Mouse (Mus musculus) forebrain, embryonic 12.5 days (tissue): Measurements from ENCODE around the gene Tada3. TPM values are rescaled to one million over a fixed set of nuclear protein-coding genes. Genes with fewer than 3 reads are reported as not detected.

Experiments
- ATAC-seq: fragments of 200-750 bp; cut with Nextera tagmentation; 2 replicates; pipeline ENCODE4 v1.8.0; 2017; ENCODE audit warnings: moderate TSS enrichment; ENCODE audit not compliant: low FRiP score
- H3K27ac ChIP-seq: fragments of 300-500 bp; sonication (generic); 2 replicates; pipeline ENCODE4 v1.5.1; 2016; ENCODE audit warnings: mild to moderate bottlenecking
- H3K27me3 ChIP-seq: fragments of 300-500 bp; sonication (generic); 2 replicates; pipeline ENCODE4 v1.6.1; 2016; ENCODE audit warnings: mild to moderate bottlenecking
- H3K36me3 ChIP-seq: fragments of 300-500 bp; sonication (generic); replicated peaks from 2 replicates; pipeline ENCODE4 v1.6.1; 2016; ENCODE audit warnings: mild to moderate bottlenecking
- H3K4me1 ChIP-seq: fragments of 300-500 bp; sonication (generic); 2 replicates; pipeline ENCODE4 v1.6.1; 2016
- H3K4me2 ChIP-seq: fragments of 300-500 bp; sonication (generic); 2 replicates; pipeline ENCODE4 v1.6.1; 2016; ENCODE audit warnings: mild to moderate bottlenecking, moderate library complexity
- H3K4me3 ChIP-seq: fragments of 300-500 bp; sonication (generic); replicated peaks from 2 replicates; pipeline ENCODE4 v1.5.1; 2016; ENCODE audit warnings: mild to moderate bottlenecking
- H3K9ac ChIP-seq: fragments of 300-500 bp; sonication (generic); 2 replicates; pipeline ENCODE4 v1.6.1; 2016; ENCODE audit warnings: mild to moderate bottlenecking
- H3K9me3 ChIP-seq: fragments of 300-500 bp; sonication (generic); 2 replicates; pipeline ENCODE4 v1.6.1; 2016
- WGBS: fragments of 180-500 bp; shearing (Covaris S2); methylation state at CpG from one replicate; pipeline ENCODE4 v1.1.7; 2016; 5-methylcytosine and 5-hydroxymethylcytosine counted together
- polyA plus RNA-seq: library from polyadenylated mRNA; unstranded; fragments of >200 nt; fragmentation: Nextera tagmentation; extraction: Ambion mirVana; gene quantifications from 2 replicates; pipeline ENCODE4 v1.2.1, GENCODE M21; 2016

Tada3 gene
- polyA plus RNA-seq, 1 experiment from 2014 or later = 67.6 TPM

DNA sequence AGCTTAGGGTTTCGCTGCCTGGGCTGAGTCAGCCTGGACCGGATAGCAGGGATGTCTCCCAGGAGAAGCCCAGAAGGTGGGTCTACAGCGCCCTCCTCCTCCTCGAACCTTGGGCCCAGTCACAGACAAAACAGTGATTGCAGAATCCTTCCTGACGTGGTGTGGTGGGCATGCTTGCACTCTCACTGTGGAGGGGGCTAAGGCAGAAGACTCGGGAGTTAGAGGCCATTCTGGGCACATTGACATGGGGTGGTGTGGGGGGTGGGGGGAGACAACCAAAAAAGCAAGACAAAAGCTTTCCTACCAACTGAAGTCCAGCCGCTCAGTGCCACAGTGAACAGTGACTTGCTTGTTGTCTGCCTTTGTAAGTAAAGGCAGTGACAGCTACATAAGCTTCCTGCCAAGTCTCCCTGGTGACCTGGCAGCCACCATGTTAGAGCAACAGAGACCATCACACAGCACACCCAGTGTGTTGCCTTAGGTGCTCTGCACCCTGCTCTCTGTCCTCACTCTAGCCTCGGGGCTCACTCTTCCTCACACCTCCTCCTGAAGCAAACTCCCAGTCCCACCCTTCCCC lies 6.8 kb upstream of the Tada3 start:
- H3K4me2 ChIP-seq = no peak overlapping the region
- peaks cover under 1% of the 10 kb centered on the region for H3K4me1 ChIP-seq
- ATAC-seq = no peak
- no peaks in the 10 kb centered on the region for H3K27me3 ChIP-seq
- H3K9me3 ChIP-seq = no peaks in the 10 kb centered on the region
- no peak overlapping the region for H3K4me3 ChIP-seq
- H3K9ac ChIP-seq = no peak overlapping the region
- 86% methylated on average over 8 of the region's 8 CpGs for WGBS
- peaks cover 88% of the 10 kb centered on the region for H3K36me3 ChIP-seq
- H3K27ac ChIP-seq = no peak overlapping the region

DNA sequence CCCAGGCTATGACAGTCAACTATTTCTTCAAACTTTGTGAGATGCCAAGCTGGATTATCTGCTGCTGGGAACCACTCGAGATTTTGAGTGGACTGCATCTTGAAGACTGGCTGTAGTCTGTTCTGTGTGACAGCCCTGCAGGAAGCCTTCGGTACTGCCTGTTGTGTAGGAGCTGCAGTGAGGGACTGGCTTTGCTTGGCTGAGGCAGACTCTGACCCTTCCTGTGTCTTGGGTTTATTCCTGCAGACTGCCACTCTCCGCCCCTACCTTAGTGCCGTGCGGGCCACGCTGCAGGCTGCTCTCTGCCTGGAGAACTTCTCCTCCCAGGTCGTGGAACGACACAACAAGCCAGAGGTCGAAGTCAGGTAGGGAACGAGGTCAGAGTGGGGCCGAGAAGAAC lies 2.8 kb upstream of the Tada3 start:
- ATAC-seq = no peak
- WGBS = 95% methylated on average over 11 of the region's 11 CpGs
- peaks cover 56% of the 10 kb centered on the region for H3K36me3 ChIP-seq

DNA sequence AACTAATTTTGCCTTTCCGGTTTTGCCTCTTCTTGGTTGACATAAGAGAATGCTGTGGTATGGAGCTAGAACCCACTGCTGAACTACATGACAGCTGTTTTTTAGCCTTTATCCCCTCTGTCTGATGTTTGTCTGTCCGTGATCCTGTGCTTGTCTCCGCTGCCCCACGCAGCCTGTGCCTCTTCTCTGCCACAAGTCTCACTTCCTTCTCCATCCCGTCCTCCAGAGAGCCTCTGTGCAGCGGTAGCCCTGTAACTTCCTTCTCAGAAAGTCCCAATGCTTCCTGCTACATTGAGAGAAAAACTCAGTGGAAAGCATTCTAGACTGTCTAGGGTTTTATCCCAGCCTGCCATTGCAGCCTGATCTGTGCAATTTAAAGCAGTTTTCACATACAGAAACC lies 1.6 kb upstream of the Tada3 start:
- WGBS = 90% methylated on average over 6 of the region's 6 CpGs
- peak overlapping the region; percentile 88 for H3K4me2 ChIP-seq
- no peaks in the 10 kb centered on the region for H3K9me3 ChIP-seq
- H3K27me3 ChIP-seq = no peaks in the 10 kb centered on the region
- H3K36me3 ChIP-seq = peaks cover 56% of the 10 kb centered on the region
- H3K9ac ChIP-seq = no peak overlapping the region
- peaks cover 19% of the 10 kb centered on the region for H3K4me1 ChIP-seq
- ATAC-seq = no peak
- peak overlapping the region; percentile 78 for H3K4me3 ChIP-seq
- no peak overlapping the region for H3K27ac ChIP-seq

More for the DNA sequence above, 2.8 kb upstream of the Tada3 start:
- Histone ChIP-seq H3K4me1 (peaks cover 19% of the 10 kb centered on the region), H3K4me2 (no peak overlapping the region), H3K9ac (no peak overlapping the region), H3K27me3 (no peaks in the 10 kb centered on the region), H3K4me3 (no peak overlapping the region), H3K9me3 (no peaks in the 10 kb centered on the region), H3K27ac (no peak overlapping the region)

DNA sequence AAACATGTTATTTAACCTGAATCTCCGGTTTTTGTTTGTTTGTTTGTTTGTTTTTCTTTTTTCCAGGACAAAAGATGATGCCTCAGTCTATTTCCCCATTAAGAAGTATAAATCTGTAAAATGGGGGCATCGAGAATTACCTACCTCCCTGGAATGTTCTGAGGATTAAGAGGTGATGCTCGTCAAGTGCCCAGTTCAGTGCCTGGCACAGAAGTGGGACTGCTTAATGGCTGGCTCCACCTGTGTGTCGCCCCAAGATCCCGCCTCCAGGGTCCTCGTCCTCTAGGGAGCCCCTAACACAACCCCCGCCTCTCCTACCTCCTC lies 549 bp downstream of the Tada3 start:
- no peak for ATAC-seq
- Histone ChIP-seq H3K4me3 (peak overlapping the region; percentile 78), H3K9ac (peak overlapping the region; percentile 91), H3K27ac (peak overlapping the region; percentile 94), H3K9me3 (no peaks in the 10 kb centered on the region), H3K4me1 (peaks cover 19% of the 10 kb centered on the region), H3K4me2 (peak overlapping the region; percentile 88), H3K27me3 (no peaks in the 10 kb centered on the region), H3K36me3 (peaks cover 54% of the 10 kb centered on the region)
- 9% methylated on average over 7 of the region's 7 CpGs for WGBS

DNA sequence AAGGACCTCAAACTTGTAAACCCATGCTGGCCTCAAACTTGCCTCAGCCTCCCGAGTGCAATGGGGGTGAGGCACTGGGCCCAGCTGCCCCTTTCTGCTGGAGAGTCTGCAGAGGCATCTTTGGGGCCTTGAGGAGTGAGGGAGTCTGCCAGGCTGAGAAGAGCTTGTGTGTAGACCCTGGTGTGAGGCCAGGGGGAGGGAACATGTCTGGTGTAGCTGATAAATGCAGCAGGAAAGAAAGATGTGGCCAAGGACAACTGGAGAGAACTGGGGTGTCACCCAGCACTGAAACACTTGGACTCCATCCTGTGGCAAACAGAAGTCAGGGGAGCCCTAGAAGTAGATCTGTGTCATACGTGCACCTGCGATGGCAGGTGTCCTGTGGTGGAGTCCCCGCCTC lies 4.2 kb downstream of the Tada3 start:
- H3K27me3 ChIP-seq = no peaks in the 10 kb centered on the region
- H3K9ac ChIP-seq = no peak overlapping the region
- no peak for ATAC-seq
- no peak overlapping the region for H3K4me3 ChIP-seq
- H3K9me3 ChIP-seq = no peaks in the 10 kb centered on the region
- no peak overlapping the region for H3K4me2 ChIP-seq
- 92% methylated on average over 4 of the region's 4 CpGs for WGBS
- no peak overlapping the region for H3K27ac ChIP-seq
- peaks cover 71% of the 10 kb centered on the region for H3K36me3 ChIP-seq
- H3K4me1 ChIP-seq = peaks cover 9% of the 10 kb centered on the region

DNA sequence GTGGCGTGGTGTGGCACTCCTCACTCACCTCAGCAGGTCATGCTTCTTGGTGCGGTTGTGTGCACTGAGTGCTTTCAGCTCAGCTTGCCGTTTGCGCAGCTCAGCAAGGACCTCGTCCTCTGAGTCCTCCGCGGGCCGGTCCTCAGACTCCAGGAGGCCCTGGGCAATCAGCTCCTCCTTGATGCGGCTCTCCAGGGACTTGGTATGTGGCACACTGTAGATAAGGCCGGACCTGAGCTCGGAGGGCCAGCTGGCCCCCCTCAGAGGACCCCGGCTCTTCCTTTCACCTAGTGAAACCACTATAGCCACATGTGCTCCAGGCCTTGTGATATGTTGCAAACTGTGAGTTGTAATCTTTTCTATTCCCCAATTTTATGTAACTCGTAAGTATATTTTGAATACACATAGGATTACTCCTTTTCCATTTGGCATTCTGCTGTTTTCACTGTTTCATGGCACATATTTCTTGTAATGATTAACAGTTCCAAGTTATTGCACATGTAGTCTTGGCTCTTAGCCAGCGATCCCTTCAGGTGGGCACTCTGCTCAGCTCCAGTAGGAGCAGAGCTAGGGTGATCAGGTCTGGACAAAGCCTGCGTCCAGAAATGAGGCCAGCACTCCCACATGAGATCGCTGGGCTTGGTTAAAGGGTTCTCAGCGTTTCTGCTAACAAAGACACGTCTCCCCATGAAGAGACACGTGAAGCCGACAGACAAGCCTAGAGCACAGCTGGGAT lies 7.3 kb downstream of the Tada3 start:
- Histone ChIP-seq H3K9me3 (no peaks in the 10 kb centered on the region), H3K4me3 (no peak overlapping the region), H3K27me3 (no peaks in the 10 kb centered on the region), H3K36me3 (peaks cover 84% of the 10 kb centered on the region), H3K4me2 (no peak overlapping the region), H3K27ac (no peak overlapping the region), H3K4me1 (no peaks in the 10 kb centered on the region), H3K9ac (no peak overlapping the region)
- no peak for ATAC-seq
- 95% methylated on average over 20 of the region's 20 CpGs for WGBS

DNA sequence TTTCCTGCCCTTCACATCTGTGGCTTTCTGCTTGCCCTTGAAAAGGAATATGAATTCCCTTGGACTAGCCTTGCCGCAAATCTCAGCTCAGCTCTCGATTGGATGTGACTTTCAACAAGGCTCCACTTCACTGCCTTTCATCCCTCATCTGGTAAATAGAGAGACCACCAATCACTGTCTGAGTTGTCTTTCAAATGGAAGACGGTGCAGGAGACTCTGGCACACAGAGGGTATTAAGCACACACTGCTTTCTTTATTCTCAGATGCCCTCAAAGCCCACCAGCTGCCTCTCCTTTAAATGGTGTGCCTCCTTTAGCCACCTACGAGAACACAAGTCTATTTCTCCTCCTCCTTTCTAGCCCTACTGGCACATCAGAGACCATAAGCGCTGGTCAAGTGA lies 9.1 kb downstream of the Tada3 start:
- peaks cover 70% of the 10 kb centered on the region for H3K36me3 ChIP-seq
- no peaks in the 10 kb centered on the region for H3K27me3 ChIP-seq
- H3K4me1 ChIP-seq = no peaks in the 10 kb centered on the region
- H3K9me3 ChIP-seq = no peaks in the 10 kb centered on the region
- 80% methylated on average over 5 of the region's 5 CpGs for WGBS
- H3K4me3 ChIP-seq = no peak overlapping the region
- H3K9ac ChIP-seq = no peak overlapping the region
- H3K4me2 ChIP-seq = no peak overlapping the region
- ATAC-seq = no peak
- no peak overlapping the region for H3K27ac ChIP-seq

DNA sequence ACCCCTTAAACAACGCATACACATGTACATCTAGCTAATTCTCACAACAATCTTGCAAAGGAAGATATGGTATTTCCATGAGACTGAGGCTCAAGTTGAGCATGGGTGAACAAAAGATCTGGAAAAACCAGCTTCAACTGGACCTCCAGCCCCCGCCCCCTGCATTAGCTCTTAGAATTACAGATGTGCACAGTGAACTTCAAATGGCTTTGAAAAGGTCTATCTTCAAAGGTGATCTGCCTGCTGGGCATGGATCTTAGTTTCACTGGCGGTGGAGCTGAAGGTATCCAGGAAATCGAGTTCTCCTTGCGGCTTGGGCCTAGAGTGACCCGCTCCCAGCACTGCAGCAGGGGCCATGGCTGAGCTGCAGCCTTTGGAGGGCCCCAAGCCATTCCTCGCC lies 9.6 kb downstream of the Tada3 start:
- peaks cover 66% of the 10 kb centered on the region for H3K36me3 ChIP-seq
- no peak for ATAC-seq

DNA sequence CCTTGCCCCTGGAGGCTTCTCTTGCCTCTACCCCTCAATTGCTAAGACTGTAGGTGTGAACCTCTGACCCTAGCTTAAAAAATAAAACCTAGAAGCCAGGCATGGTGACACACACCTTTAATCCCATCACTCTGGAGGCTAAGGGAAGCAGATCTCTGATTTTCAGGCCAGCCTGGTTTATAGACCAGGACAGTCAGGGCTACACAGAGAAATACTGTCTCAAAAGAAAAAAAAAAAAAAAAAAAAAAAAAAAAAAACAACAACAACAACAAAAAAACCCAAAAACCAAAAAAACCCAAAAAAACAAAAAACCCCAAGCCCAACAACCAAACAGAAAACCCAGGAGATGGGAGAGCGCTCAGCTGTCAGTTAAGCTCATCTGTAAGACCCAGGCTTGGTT lies 10.1 kb downstream of the Tada3 start:
- Histone ChIP-seq H3K4me3 (no peak overlapping the region), H3K27me3 (no peaks in the 10 kb centered on the region), H3K4me1 (no peaks in the 10 kb centered on the region), H3K9ac (no peak overlapping the region), H3K4me2 (no peak overlapping the region), H3K27ac (no peak overlapping the region), H3K9me3 (no peaks in the 10 kb centered on the region), H3K36me3 (peaks cover 60% of the 10 kb centered on the region)
- 100% methylated on average over 1 of the region's 1 CpGs for WGBS
- ATAC-seq = no peak

More for the DNA sequence above, 9.6 kb downstream of the Tada3 start:
- Histone ChIP-seq H3K4me3 (no peak overlapping the region), H3K27ac (no peak overlapping the region), H3K4me1 (no peaks in the 10 kb centered on the region), H3K27me3 (no peaks in the 10 kb centered on the region), H3K9ac (no peak overlapping the region), H3K9me3 (no peaks in the 10 kb centered on the region), H3K4me2 (no peak overlapping the region)
- 90% methylated on average over 7 of the region's 7 CpGs for WGBS

DNA sequence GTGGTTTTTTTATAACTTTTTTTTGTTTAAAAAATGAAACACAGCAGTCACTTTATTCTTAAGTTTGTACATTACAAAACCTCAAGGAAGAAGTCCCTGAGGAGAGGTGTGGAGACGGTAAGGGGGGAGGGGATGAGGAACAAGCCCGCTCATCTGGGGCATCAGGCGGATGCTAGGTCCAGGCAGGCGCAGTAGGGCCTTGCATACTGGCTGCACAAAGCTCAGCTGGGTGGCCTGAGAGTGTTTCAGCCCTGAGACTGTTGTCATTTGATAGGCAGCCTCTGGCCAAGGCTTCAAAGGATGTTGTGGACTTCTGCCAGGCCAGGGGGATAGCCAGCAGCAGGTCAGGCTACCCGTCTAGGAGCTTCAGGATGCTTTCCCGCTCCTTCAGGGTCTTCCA lies 11.0 kb downstream of the Tada3 start:
- no peak overlapping the region for H3K27ac ChIP-seq
- WGBS = 92% methylated on average over 6 of the region's 6 CpGs
- no peaks in the 10 kb centered on the region for H3K9me3 ChIP-seq
- H3K27me3 ChIP-seq = no peaks in the 10 kb centered on the region
- H3K9ac ChIP-seq = no peak overlapping the region
- no peaks in the 10 kb centered on the region for H3K4me1 ChIP-seq
- H3K36me3 ChIP-seq = peaks cover 51% of the 10 kb centered on the region
- H3K4me3 ChIP-seq = no peak overlapping the region
- ATAC-seq = no peak
- H3K4me2 ChIP-seq = no peak overlapping the region

DNA sequence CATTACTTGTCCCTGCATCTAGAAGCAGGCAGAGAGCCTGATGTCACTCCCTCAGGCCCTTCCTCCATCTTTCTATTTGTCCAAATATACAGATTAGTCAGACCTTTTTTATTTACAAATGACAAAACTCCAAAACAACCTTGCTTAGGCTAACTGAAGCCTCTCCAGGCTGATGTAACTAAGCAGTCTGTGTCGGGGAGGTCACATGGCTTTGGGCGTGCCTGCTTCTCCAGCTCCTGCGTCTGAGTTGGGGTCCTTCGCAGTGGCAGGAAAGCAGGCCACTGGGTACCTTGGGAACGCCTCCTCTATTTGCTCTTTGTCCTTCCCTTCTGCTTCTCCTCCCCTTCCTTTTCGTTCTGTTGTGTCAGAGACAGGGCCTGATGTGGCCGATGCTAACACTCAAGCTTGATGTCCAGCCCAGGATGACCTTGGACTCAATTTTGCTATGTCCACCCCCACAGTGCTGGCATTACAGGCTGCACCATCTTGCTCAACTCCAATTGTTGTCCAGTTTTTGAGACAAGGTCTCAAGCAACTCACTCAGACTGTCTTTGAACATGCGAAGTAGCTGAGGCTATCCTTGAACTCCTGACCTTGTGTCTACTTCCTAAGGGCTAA lies 13.1 kb downstream of the Tada3 start:
- ATAC-seq = no peak
- Histone ChIP-seq H3K27ac (no peak overlapping the region), H3K9ac (no peak overlapping the region), H3K4me2 (no peak overlapping the region), H3K4me1 (no peaks in the 10 kb centered on the region), H3K36me3 (peaks cover 31% of the 10 kb centered on the region), H3K4me3 (no peak overlapping the region), H3K9me3 (no peaks in the 10 kb centered on the region), H3K27me3 (no peaks in the 10 kb centered on the region)
- 69% methylated on average over 8 of the region's 8 CpGs for WGBS

DNA sequence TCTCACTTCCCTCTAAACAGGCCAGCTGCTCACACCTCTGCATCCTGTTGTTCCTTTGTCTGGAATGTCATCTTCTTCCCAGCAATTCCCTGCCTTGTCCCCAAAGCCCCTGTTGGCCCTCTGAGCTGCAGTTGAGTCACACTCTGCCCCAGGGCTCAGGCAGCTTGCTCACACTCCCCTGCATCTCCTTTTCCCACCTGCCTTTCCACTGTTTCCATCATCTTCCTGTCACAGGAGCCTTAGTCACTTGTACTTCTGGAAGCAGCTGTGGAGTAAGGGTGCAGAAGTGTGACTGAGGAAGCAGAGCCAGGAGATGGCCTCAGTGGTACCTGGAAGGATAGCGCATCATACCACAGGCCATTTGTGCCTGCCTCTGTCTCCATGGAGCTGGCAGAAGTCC lies 15.4 kb downstream of the Tada3 start:
- ATAC-seq = no peak
- Histone ChIP-seq H3K9me3 (no peaks in the 10 kb centered on the region), H3K27ac (no peak overlapping the region), H3K4me2 (no peak overlapping the region), H3K4me3 (no peak overlapping the region), H3K36me3 (peaks cover 12% of the 10 kb centered on the region), H3K4me1 (no peaks in the 10 kb centered on the region), H3K27me3 (no peaks in the 10 kb centered on the region), H3K9ac (no peak overlapping the region)
- 100% methylated on average over 1 of the region's 1 CpGs for whole genome bisulfite sequencing

DNA sequence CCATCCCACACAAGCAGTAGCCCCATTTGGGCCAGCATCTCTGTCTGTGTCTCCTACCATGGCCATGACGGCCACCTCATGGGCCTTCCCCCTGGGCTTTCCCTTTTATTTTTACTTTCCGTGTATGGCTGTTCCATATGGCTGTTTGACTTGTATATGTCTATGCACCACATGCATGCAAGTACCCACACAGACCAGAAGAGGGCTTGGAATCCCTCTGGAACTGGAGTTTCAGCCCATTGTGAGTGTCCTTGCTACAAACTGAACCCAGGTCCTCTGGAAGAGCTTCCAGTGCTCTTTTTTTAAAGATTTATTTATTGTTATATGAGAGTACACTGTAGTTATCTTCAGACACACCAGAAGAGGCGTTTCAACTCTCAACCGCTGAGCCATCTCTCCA lies 16.2 kb downstream of the Tada3 start:
- Histone ChIP-seq H3K4me1 (no peaks in the 10 kb centered on the region), H3K36me3 (peaks cover 4% of the 10 kb centered on the region), H3K27ac (no peak overlapping the region), H3K27me3 (no peaks in the 10 kb centered on the region), H3K9me3 (no peaks in the 10 kb centered on the region), H3K4me3 (no peak overlapping the region), H3K9ac (no peak overlapping the region), H3K4me2 (no peak overlapping the region)
- 82% methylated on average over 4 of the region's 4 CpGs for WGBS
- ATAC-seq = no peak
